Mouse (Mus musculus) heart, adult 18-20 months (tissue): ENCODE results near the gene Tyrobp. TPM values are rescaled to one million over a fixed set of nuclear protein-coding genes. Genes with fewer than 3 reads are reported as not detected.

Source experiments
- DNase-seq, 2 experiments: peaks; one replicate each; pipeline ENCODE4 v3.0.0; 2021 to 2022; ENCODE audit warnings: mixed read lengths in 1 of 2
- total RNA-seq, 2 experiments: library from RNA; stranded (reverse); gene quantifications; 2 replicates each; pipeline ENCODE4 v1.2.3; 2021

The Tyrobp gene
- total RNA-seq, 2 experiments from 2014 or later = 18.9 to 22.2 TPM

DNA sequence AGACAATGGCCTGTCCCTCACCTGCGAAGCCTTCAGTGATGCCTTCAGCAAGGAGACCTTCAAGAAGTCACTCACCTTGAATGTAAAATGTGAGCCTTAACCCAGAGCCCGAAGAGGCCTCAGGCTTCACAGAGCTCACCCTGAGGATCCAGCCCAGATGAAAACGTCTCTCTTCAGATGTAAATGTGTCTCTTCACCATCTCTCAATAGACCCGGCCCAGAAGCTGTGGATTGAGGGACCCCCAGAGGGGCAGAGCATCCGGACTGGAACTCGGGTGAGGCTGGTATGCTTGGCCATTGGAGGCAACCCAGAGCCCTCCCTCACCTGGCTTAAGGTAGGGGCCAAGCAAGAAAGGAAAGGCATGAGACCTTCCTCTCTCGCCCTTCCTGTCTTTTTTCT lies 50.0 kb downstream of the Tyrobp start:
- no peak for DNase-seq

DNA sequence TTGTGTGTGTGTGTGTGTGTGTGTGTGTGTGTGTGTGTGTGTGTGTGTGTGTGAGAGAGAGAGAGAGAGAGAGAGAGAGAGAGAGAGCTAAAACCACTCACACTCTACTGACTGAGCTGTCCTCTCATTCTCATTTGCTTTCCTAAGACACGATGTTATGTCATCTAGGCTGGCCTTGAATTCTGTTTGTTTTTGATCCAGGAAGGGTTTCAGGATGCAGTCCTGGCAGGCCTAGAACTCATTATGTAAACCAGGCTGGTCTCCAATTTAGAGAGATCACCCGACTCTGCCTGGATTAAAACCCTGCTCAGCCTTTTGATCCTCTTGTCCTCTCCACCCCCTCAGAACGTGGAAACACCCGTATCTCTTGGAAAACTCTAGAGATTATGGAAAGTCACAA lies 50.4 kb downstream of the Tyrobp start:
- DNase-seq = no peak

DNA sequence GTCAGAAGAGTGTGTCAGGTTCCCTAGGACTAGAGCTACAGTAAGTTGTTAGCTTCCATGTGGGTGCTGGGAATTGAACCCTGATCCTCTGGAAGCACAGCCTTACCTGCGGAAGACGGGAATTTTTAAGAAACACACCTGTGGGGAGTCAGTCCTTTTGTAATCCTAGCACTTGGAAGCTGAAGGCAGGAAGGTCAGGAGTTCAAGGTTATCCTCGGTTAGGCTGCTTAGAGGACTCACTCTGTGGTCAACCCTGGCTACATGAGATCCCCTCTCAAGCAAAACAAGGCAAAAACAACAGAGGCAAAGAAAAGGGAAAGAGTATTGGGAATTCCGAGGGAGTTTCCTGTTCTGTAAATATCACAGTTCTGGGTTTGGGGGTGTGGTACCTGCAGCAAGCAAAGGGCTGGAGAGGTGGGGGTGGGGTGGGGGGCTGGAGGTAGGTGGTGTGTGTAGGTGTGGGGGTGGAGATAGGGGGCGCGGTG lies 51.3 kb downstream of the Tyrobp start:
- DNase-seq = no peak

Other genes with a start within 250 kb of the Tyrobp start
- gene Zfp146, start 244.0 kb upstream of the Tyrobp start, total RNA-seq = 10 to 100 TPM; 27.8 to 30.9 TPM
- gene Cox7a1, start 229.6 kb upstream of the Tyrobp start, total RNA-seq = 1,000 to 10,000 TPM; 2,821 to 3,018 TPM
- gene Capns1, start 214.9 kb upstream of the Tyrobp start, total RNA-seq = 100 to 1,000 TPM; 277 to 293 TPM
- 10 to 100 TPM; 51.1 to 53.7 TPM for gene Polr2i, start 181.8 kb upstream of the Tyrobp start, total RNA-seq
- gene Tbcb, start 181.5 kb upstream of the Tyrobp start, total RNA-seq = 10 to 100 TPM; 57.8 to 68.2 TPM
- not detected for gene Ovol3, start 178.0 kb upstream of the Tyrobp start, total RNA-seq
- gene Thap8, start 133.7 kb upstream of the Tyrobp start, total RNA-seq = not detected
- under 1 TPM; 0.57 to 0.80 TPM for gene Wdr62, start 133.3 kb upstream of the Tyrobp start, total RNA-seq
- 1 to 10 TPM; 5.7 TPM for gene Clip3, start 122.0 kb upstream of the Tyrobp start, total RNA-seq
- gene Alkbh6, start 105.0 kb upstream of the Tyrobp start, total RNA-seq = 10 to 100 TPM; 26.2 to 27.8 TPM
- 1 to 10 TPM in 1 of 2 experiments, under 1 TPM in 1; 0.72 to 2.0 TPM for gene Syne4, start 99.0 kb upstream of the Tyrobp start, total RNA-seq
- 1 to 10 TPM in 1 of 2 experiments, under 1 TPM in 1; 0.45 to 1.1 TPM for gene E130208F15Rik, start 92.0 kb upstream of the Tyrobp start, total RNA-seq
- 10 to 100 TPM; 13.3 to 13.5 TPM for gene Sdhaf1, start 89.9 kb upstream of the Tyrobp start, total RNA-seq
- gene Lrfn3, start 51.0 kb upstream of the Tyrobp start, total RNA-seq = 1 to 10 TPM; 1.4 to 1.8 TPM
- gene Hcst, start 6.1 kb downstream of the Tyrobp start, total RNA-seq = 1 to 10 TPM in 1 of 2 experiments, under 1 TPM in 1; 0.69 to 3.3 TPM
- gene Nfkbid, start 8.0 kb downstream of the Tyrobp start, total RNA-seq = under 1 TPM; 0.35 to 0.87 TPM
- 1 to 10 TPM; 2.8 to 3.4 TPM for gene Aplp1, start 31.8 kb downstream of the Tyrobp start, total RNA-seq
- not detected for gene Kirrel2, start 43.9 kb downstream of the Tyrobp start, total RNA-seq
- not detected for gene Nphs1, start 44.6 kb downstream of the Tyrobp start, total RNA-seq
- gene Prodh2, start 79.9 kb downstream of the Tyrobp start, total RNA-seq = not detected
- under 1 TPM; 0.36 to 0.50 TPM for gene Arhgap33, start 121.3 kb downstream of the Tyrobp start, total RNA-seq
- 100 to 1,000 TPM; 845 to 870 TPM for gene Hspb6, start 138.4 kb downstream of the Tyrobp start, total RNA-seq
- gene Proser3, start 138.5 kb downstream of the Tyrobp start, total RNA-seq = 1 to 10 TPM; 2.1 to 4.6 TPM
- gene Lin37, start 146.1 kb downstream of the Tyrobp start, total RNA-seq = 10 to 100 TPM; 16.8 to 18.8 TPM
- gene U2af1l4, start 149.5 kb downstream of the Tyrobp start, total RNA-seq = 10 to 100 TPM; 61.2 to 65.9 TPM
- 1 to 10 TPM in 1 of 2 experiments, under 1 TPM in 1; 0.35 to 1.1 TPM for gene Gm49396, start 149.6 kb downstream of the Tyrobp start, total RNA-seq
- gene Psenen, start 149.9 kb downstream of the Tyrobp start, total RNA-seq = 10 to 100 TPM; 80.1 to 84.4 TPM
- gene Igflr1, start 151.7 kb downstream of the Tyrobp start, total RNA-seq = under 1 TPM; 0.50 to 0.77 TPM
- gene Kmt2b, start 175.0 kb downstream of the Tyrobp start, total RNA-seq = 10 to 100 TPM; 13.6 to 18.3 TPM
- gene Zbtb32, start 185.1 kb downstream of the Tyrobp start, total RNA-seq = under 1 TPM in 1 of 2 experiments, not detected in 1; 0.21 TPM
- gene Upk1a, start 199.1 kb downstream of the Tyrobp start, total RNA-seq = under 1 TPM in 1 of 2 experiments, not detected in 1; 0.26 TPM
- 1,000 to 10,000 TPM; 4,470 to 4,611 TPM for gene Cox6b1, start 212.4 kb downstream of the Tyrobp start, total RNA-seq
- not detected for gene Etv2, start 222.1 kb downstream of the Tyrobp start, total RNA-seq
- 10 to 100 TPM; 46.0 to 49.1 TPM for gene Rbm42, start 236.6 kb downstream of the Tyrobp start, total RNA-seq